Mouse (Mus musculus): ENCODE data around the gene Adcyap1r1. TPM values are rescaled to one million over a fixed set of nuclear protein-coding genes. Genes with fewer than 3 reads are reported as not detected.

Adcyap1r1 gene
- polyA plus RNA-seq, 1 experiment from 2014 or later, result 2.7 TPM

DNA sequence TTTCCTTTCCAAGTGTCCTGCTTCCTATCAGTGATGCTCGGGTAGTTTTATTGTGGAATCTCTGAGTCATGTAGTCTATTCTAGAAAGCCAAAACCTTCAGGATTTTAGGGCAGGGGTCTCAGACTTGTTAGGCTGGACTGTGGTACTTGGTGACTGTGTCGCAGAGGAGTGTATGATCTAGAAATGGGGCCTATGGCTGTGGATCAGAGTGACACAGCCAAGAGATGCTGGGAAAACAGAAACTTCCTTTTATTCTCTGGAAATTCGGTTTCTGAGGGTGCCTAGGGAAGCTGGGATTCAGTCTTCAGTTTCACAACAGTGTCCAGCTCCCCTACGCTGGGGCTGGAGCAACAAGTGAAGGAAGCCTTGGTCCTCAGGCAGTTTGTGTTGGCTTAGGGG lies 7.1 kb upstream of the Adcyap1r1 start:
- Histone ChIP-seq H3K9ac (ENCODE audit: low read depth, low read length) (no peak overlapping the region), H3K27me3 (replicated peaks; ENCODE audit: control insufficient read depth, insufficient read depth, low read length) (0 out of 2 replicates have a peak, but pooled peaks cover 2% of the 10 kb centered on the region), H3K9me3 (ENCODE audit: control insufficient read depth) (no peaks in the 10 kb centered on the region), H3K4me1 (replicated peaks; ENCODE audit: control insufficient read depth, insufficient read depth, low read length) (no peaks in the 10 kb centered on the region), H3K36me3 (ENCODE audit: control insufficient read depth, insufficient read depth) (no peaks in the 10 kb centered on the region), H3K27ac (ENCODE audit: low read depth, low read length) (no peak overlapping the region), H3K4me2 (replicated peaks; ENCODE audit: low read depth) (no peak overlapping the region), H3K4me3 (ENCODE audit: low read depth, low read length) (no peak overlapping the region)
- ATAC-seq, result no peak
- TF ChIP-seq CTCF (IDR thresholded peaks at IDR 0.05; ENCODE audit: low read depth), result no peak
- WGBS, result 56% methylated on average over 4 of the region's 4 CpGs

GRCm38 (mm10) chr6:55448199-55448598 lies 3.6 kb upstream of the Adcyap1r1 start:
- no peaks in the 10 kb centered on the region for H3K36me3 ChIP-seq (ENCODE audit: control insufficient read depth, insufficient read depth)
- no peaks in the 10 kb centered on the region for H3K9me3 ChIP-seq (ENCODE audit: control insufficient read depth)
- WGBS, result 78% methylated on average over 9 of the region's 9 CpGs
- H3K4me3 ChIP-seq (ENCODE audit: low read depth, low read length), result no peak overlapping the region
- ATAC-seq, result no peak
- no peaks in the 10 kb centered on the region for H3K4me1 ChIP-seq (replicated peaks; ENCODE audit: control insufficient read depth, insufficient read depth, low read length)
- TF ChIP-seq CTCF (IDR thresholded peaks at IDR 0.05; ENCODE audit: low read depth), result no peak
- no peak overlapping the region for H3K4me2 ChIP-seq (replicated peaks; ENCODE audit: low read depth)
- peaks cover 26% of the 10 kb centered on the region for H3K27me3 ChIP-seq (replicated peaks; ENCODE audit: control insufficient read depth, insufficient read depth, low read length)
- no peak overlapping the region for H3K9ac ChIP-seq (ENCODE audit: low read depth, low read length)
- no peak overlapping the region for H3K27ac ChIP-seq (ENCODE audit: low read depth, low read length)

GRCm38 (mm10) chr6:55448976-55449678 lies 2.7 kb upstream of the Adcyap1r1 start:
- Histone ChIP-seq H3K4me2 (replicated peaks; ENCODE audit: low read depth) (no peak overlapping the region), H3K4me1 (replicated peaks; ENCODE audit: control insufficient read depth, insufficient read depth, low read length) (no peaks in the 10 kb centered on the region), H3K36me3 (ENCODE audit: control insufficient read depth, insufficient read depth) (no peaks in the 10 kb centered on the region), H3K9me3 (ENCODE audit: control insufficient read depth) (no peaks in the 10 kb centered on the region), H3K9ac (ENCODE audit: low read depth, low read length) (no peak overlapping the region), H3K4me3 (ENCODE audit: low read depth, low read length) (no peak overlapping the region), H3K27ac (ENCODE audit: low read depth, low read length) (no peak overlapping the region), H3K27me3 (replicated peaks; ENCODE audit: control insufficient read depth, insufficient read depth, low read length) (peaks cover 28% of the 10 kb centered on the region)
- 75% methylated on average over 8 of the region's 8 CpGs for WGBS
- TF ChIP-seq CTCF (IDR thresholded peaks at IDR 0.05; ENCODE audit: low read depth), result no peak
- ATAC-seq, result no peak

GRCm38 (mm10) chr6:55452381-55452780 lies 603 bp downstream of the Adcyap1r1 start:
- H3K4me3 ChIP-seq (ENCODE audit: low read depth, low read length), result peak overlapping the region; percentile 35
- H3K27me3 ChIP-seq (replicated peaks; ENCODE audit: control insufficient read depth, insufficient read depth, low read length), result peaks cover 34% of the 10 kb centered on the region
- H3K36me3 ChIP-seq (ENCODE audit: control insufficient read depth, insufficient read depth), result no peaks in the 10 kb centered on the region
- H3K9me3 ChIP-seq (ENCODE audit: control insufficient read depth), result no peaks in the 10 kb centered on the region
- H3K27ac ChIP-seq (ENCODE audit: low read depth, low read length), result no peak overlapping the region
- WGBS, result 3% methylated on average over 24 of the region's 24 CpGs
- no peak overlapping the region for H3K9ac ChIP-seq (ENCODE audit: low read depth, low read length)
- no peak for TF ChIP-seq CTCF (IDR thresholded peaks at IDR 0.05; ENCODE audit: low read depth)
- no peak for ATAC-seq
- H3K4me2 ChIP-seq (replicated peaks; ENCODE audit: low read depth), result peak overlapping the region; percentile 62
- no peaks in the 10 kb centered on the region for H3K4me1 ChIP-seq (replicated peaks; ENCODE audit: control insufficient read depth, insufficient read depth, low read length)

DNA sequence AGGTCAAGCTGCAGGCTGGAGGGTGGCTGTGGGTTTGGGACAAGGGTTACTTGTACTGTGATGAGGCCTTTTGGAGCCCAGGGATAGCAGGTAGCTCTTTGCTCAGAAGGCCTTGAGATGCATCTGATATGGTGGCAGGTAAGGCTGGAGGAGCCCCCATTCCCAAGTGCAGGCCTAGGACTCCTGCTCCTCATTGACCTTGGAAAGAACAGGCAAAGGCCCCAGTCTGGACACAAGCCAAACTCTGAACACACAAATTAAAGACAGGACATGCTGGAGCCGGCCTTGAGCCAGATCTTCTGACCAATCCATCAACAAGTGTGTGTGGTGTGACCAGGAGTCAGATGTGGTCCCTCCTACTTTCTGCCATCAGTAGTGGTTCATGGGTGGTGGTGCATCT lies 1.8 kb downstream of the Adcyap1r1 start:
- TF ChIP-seq CTCF (IDR thresholded peaks at IDR 0.05; ENCODE audit: low read depth), result no peak
- Histone ChIP-seq H3K9me3 (ENCODE audit: control insufficient read depth) (no peaks in the 10 kb centered on the region), H3K4me1 (replicated peaks; ENCODE audit: control insufficient read depth, insufficient read depth, low read length) (no peaks in the 10 kb centered on the region), H3K27ac (ENCODE audit: low read depth, low read length) (no peak overlapping the region), H3K27me3 (replicated peaks; ENCODE audit: control insufficient read depth, insufficient read depth, low read length) (peaks cover 32% of the 10 kb centered on the region), H3K4me3 (ENCODE audit: low read depth, low read length) (no peak overlapping the region), H3K36me3 (ENCODE audit: control insufficient read depth, insufficient read depth) (no peaks in the 10 kb centered on the region), H3K9ac (ENCODE audit: low read depth, low read length) (no peak overlapping the region), H3K4me2 (replicated peaks; ENCODE audit: low read depth) (no peak overlapping the region)
- no peak for ATAC-seq
- 40% methylated on average over 1 of the region's 1 CpGs for WGBS

DNA sequence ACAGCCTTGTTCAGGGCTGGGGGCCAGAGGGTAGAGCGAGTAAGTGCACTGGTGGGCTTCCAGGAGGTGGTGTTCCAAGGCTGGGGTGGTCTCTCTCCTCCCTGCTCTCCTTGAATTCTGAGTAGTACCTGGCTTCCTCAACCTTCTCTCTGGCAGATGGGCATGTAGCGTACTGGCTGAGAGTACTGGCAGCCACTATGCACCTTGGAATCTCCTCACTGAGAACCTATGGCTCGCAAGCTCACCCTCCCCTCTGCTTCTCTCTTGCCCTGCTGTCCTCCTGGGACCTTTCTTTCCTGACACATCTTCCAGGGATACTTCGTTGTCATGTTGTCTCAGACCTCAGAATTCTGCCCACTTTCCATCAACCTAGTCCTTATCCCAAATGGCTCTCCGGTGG lies 3.9 kb downstream of the Adcyap1r1 start:
- H3K36me3 ChIP-seq (ENCODE audit: control insufficient read depth, insufficient read depth), result no peaks in the 10 kb centered on the region

More for the DNA sequence above, 3.9 kb downstream of the Adcyap1r1 start:
- H3K27me3 ChIP-seq (replicated peaks; ENCODE audit: control insufficient read depth, insufficient read depth, low read length), result peaks cover 28% of the 10 kb centered on the region
- no peak overlapping the region for H3K4me2 ChIP-seq (replicated peaks; ENCODE audit: low read depth)
- no peak for ATAC-seq
- TF ChIP-seq CTCF (IDR thresholded peaks at IDR 0.05; ENCODE audit: low read depth), result no peak
- whole genome bisulfite sequencing, result 80% methylated on average over 5 of the region's 5 CpGs
- no peak overlapping the region for H3K4me3 ChIP-seq (ENCODE audit: low read depth, low read length)
- no peak overlapping the region for H3K9ac ChIP-seq (ENCODE audit: low read depth, low read length)
- H3K4me1 ChIP-seq (replicated peaks; ENCODE audit: control insufficient read depth, insufficient read depth, low read length), result no peaks in the 10 kb centered on the region
- H3K9me3 ChIP-seq (ENCODE audit: control insufficient read depth), result no peaks in the 10 kb centered on the region
- no peak overlapping the region for H3K27ac ChIP-seq (ENCODE audit: low read depth, low read length)
